Mouse (Mus musculus) right cerebral cortex, adult 18-20 months (tissue): ENCODE data around the gene Gm10142.
"Not testable (repeated sequence)": the region's sequence is repeated elsewhere in the genome, so short reads cannot be mapped to it uniquely, and the experiment has no call there.

Experiments
- DNase-seq: peaks from one replicate; pipeline ENCODE4 v3.0.0; 2022; ENCODE audit warnings: mixed read lengths

The Gm10142 gene

GRCm38 (mm10) chr10:77741924-77742688, 26.5 kb downstream of the Gm10142 start, which contains the start of gene Gm18596:
Gm18596 (minus strand) TSS chr10:77742638.
- DNase-seq = not testable (repeated sequence)

- DNase-seq = not testable (repeated sequence)
Observed at GRCm38 (mm10) chr10:77750686-77751085, 35.1 kb downstream of the Gm10142 start.

DNA sequence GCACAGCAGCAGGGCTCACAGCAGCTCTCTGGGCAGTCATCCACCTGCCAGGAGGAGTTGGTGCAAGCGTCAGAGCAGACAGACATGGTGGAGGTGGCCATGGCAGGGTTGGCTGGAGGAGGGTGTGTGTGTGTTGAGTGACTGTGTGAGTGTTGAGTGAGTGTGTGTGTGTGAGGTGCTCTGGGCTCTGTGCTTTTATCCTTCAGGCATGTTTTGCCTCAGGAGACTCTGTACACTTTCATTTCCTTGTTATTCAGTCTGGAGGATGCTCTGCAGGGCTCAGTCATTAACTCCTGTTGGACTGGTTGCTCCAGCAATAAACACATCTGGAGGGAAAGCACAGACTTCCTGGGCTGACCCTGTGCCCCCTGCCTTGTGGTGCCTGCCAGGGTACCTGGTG, 35.6 kb downstream of the Gm10142 start, which contains the start of gene Gm9736:
Gene Gm9736, minus strand, starts transcription at position 101 of the 400 bp plus-strand sequence.
- not testable (repeated sequence) for DNase-seq

DNA sequence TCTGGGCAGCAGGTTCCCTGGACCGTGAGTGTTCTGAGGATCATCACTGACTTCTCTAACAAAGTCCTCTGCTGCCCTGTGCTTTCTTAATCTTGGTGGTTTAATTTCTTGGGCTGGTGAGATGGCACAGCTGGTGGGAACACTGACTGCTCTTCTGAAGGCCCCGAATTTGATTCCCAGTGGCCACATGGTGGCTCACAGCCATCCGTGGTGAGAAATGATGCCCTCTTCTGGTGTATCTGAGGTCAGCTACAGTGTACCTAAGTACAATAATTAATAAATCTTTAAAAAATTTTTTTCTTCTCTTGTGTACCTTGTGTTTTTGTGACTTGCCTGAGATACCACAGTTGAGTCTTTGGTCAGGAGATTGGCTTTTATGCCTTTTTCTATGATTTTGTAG, 36.7 kb downstream of the Gm10142 start:
- not testable (repeated sequence) for DNase-seq

GRCm38 (mm10) chr10:77753448-77753847, 37.8 kb downstream of the Gm10142 start:
- DNase-seq = no peak

DNA sequence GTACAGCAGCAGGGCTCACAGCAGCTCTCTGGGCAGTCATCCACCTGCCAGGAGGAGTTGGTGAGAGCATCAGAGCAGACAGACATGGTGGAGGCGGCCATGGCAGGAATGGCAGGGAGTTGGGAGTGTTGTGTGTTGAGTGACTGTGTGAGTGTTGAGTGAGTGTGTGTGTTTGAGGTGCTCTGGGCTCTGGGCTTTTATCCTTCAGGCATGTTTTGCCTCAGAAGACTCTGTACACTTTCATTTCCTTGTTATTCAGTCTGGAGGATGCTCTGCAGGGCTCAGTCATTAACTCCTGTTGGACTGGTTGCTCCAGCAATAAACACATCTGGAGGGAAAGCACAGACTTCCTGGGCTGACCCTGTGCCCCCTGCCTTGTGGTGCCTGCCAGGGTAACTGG, 44.0 kb downstream of the Gm10142 start, which contains the start of gene Gm3233:
Gene Gm3233, minus strand, starts transcription at position 101 of the 400 bp plus-strand sequence.
- not testable (repeated sequence) for DNase-seq
